Mouse (Mus musculus) liver, embryonic 12.5 days (tissue): ENCODE measurements around the gene Klkb1. TPM values are rescaled to one million over a fixed set of nuclear protein-coding genes. Genes with fewer than 3 reads are reported as not detected.
A peak's percentile ranks its signal among the peaks of the same experiment; 100 is the strongest.

ENCODE experiments used
- ATAC-seq: fragments of 200-750 bp; cut with Nextera tagmentation; 2 replicates; pipeline ENCODE4 v1.8.0; 2017; ENCODE audit warnings: moderate number of reproducible peaks, mild to moderate bottlenecking, moderate library complexity
- H3K27ac ChIP-seq: fragments of 300-500 bp; sonication (generic); 2 replicates; pipeline ENCODE4 v1.5.1; 2016; ENCODE audit warnings: mild to moderate bottlenecking
- H3K27me3 ChIP-seq: fragments of 300-500 bp; sonication (generic); replicated peaks from 2 replicates; pipeline ENCODE4 v1.6.1; 2016; ENCODE audit warnings: mild to moderate bottlenecking, moderate library complexity
- H3K36me3 ChIP-seq: fragments of 300-500 bp; sonication (generic); 2 replicates; pipeline ENCODE4 v1.6.1; 2016; ENCODE audit warnings: mild to moderate bottlenecking, moderate library complexity
- H3K4me1 ChIP-seq: fragments of 300-500 bp; sonication (generic); 2 replicates; pipeline ENCODE4 v1.6.1; 2016
- H3K4me2 ChIP-seq: fragments of 300-500 bp; sonication (generic); 2 replicates; pipeline ENCODE4 v1.6.1; 2016; ENCODE audit warnings: mild to moderate bottlenecking, moderate library complexity
- H3K4me3 ChIP-seq: fragments of 300-500 bp; sonication (generic); 2 replicates; pipeline ENCODE4 v1.5.1; 2016; ENCODE audit warnings: mild to moderate bottlenecking, moderate library complexity
- H3K9ac ChIP-seq: fragments of 300-500 bp; sonication (generic); 2 replicates; pipeline ENCODE4 v1.6.1; 2016; ENCODE audit warnings: mild to moderate bottlenecking, moderate library complexity
- H3K9me3 ChIP-seq: fragments of 300-500 bp; sonication (generic); replicated peaks from 2 replicates; pipeline ENCODE4 v1.6.1; 2016; ENCODE audit warnings: mild to moderate bottlenecking, moderate library complexity
- WGBS: fragments of 180-500 bp; shearing (Covaris S2); methylation state at CpG from one replicate; pipeline ENCODE4 v1.1.7; 2016; ENCODE audit not compliant: insufficient replicate concordance; 5-methylcytosine and 5-hydroxymethylcytosine counted together
- polyA plus RNA-seq: library from polyadenylated mRNA; unstranded; fragments of >200 nt; fragmentation: Nextera tagmentation; extraction: Ambion mirVana; gene quantifications from 2 replicates; pipeline ENCODE4 v1.2.1, GENCODE M21; 2016

The Klkb1 gene
- polyA plus RNA-seq, 1 experiment from 2014 or later: 0.91 TPM

- Histone ChIP-seq H3K36me3 (no peaks in the 10 kb centered on the region), H3K4me3 (no peak overlapping the region), H3K4me1 (no peaks in the 10 kb centered on the region), H3K9ac (no peak overlapping the region), H3K27me3 (no peaks in the 10 kb centered on the region), H3K9me3 (no peaks in the 10 kb centered on the region), H3K4me2 (no peak overlapping the region), H3K27ac (no peak overlapping the region)
- ATAC-seq: 0 out of 2 replicates have a peak, but pooled peaks have one; percentile 24
- 25% methylated on average over 14 of the region's 14 CpGs for WGBS
These were observed 58.3 kb downstream of the Klkb1 start for GRCm38 (mm10) chr8:45236164-45236912.

- no peaks in the 10 kb centered on the region for H3K36me3 ChIP-seq
- H3K9ac ChIP-seq: no peak overlapping the region
- no peak overlapping the region for H3K4me2 ChIP-seq
- no peaks in the 10 kb centered on the region for H3K27me3 ChIP-seq
- H3K9me3 ChIP-seq: no peaks in the 10 kb centered on the region
- H3K4me3 ChIP-seq: no peak overlapping the region
- no peak for ATAC-seq
- no peaks in the 10 kb centered on the region for H3K4me1 ChIP-seq
- 74% methylated on average over 6 of the region's 6 CpGs for WGBS
- no peak overlapping the region for H3K27ac ChIP-seq
These were observed 59.4 kb downstream of the Klkb1 start for GRCm38 (mm10) chr8:45235228-45235627.

DNA sequence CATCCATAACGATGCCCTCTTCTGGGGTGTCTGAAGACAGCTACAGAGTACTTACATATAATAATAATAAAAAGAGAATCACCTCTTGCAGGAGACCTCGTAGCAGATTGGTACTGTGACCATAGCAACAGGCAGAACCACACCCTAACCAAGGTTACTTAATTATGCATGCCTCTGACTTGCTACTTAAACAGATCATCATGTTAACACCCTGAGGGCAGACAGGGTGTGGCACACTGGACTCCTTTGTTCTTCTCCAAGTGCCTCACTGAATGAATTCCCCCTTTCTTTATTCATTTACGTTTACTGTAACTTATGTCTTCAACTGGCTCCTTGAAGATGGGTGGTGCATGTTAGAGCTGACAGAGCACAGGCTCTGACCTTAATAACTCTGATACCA is 61.4 kb downstream of the Klkb1 start:
- Histone ChIP-seq H3K27me3 (no peaks in the 10 kb centered on the region), H3K36me3 (no peaks in the 10 kb centered on the region), H3K9ac (no peak overlapping the region), H3K4me3 (no peak overlapping the region), H3K9me3 (no peaks in the 10 kb centered on the region), H3K4me1 (no peaks in the 10 kb centered on the region), H3K4me2 (no peak overlapping the region), H3K27ac (no peak overlapping the region)
- WGBS: 61% methylated on average over 3 of the region's 3 CpGs
- no peak for ATAC-seq

Other genes with a start within 250 kb of the Klkb1 start
- not detected in 2 replicates for gene Mtnr1a, start 225.7 kb downstream of the Klkb1 start, polyA plus RNA-seq
- gene F11, start 32.8 kb downstream of the Klkb1 start, polyA plus RNA-seq: 3.2 and 3.5 TPM in 2 replicates
- gene Gm45753, start 13.6 kb upstream of the Klkb1 start, polyA plus RNA-seq: 1.3 and 1.8 TPM in 2 replicates
- gene Cyp4v3, start 38.4 kb upstream of the Klkb1 start, polyA plus RNA-seq: 1.7 and 1.8 TPM in 2 replicates
- 3.0 and 3.2 TPM in 2 replicates for gene Fam149a, start 87.4 kb upstream of the Klkb1 start, polyA plus RNA-seq
- 0.71 and 0.73 TPM in 2 replicates for gene Tlr3, start 116.2 kb upstream of the Klkb1 start, polyA plus RNA-seq
- gene Sorbs2, start 212.9 kb upstream of the Klkb1 start, polyA plus RNA-seq: 3.6 and 5.2 TPM in 2 replicates